Mouse (Mus musculus): Measurements from ENCODE around the gene Pde4d. TPM values are rescaled to one million over a fixed set of nuclear protein-coding genes. Genes with fewer than 3 reads are reported as not detected.

The Pde4d gene
- polyA plus RNA-seq, 1 experiment = 12.7 TPM

- TF ChIP-seq GATA1 (IDR thresholded peaks at IDR 0.05; ENCODE audit: low read length) = no peak
Measured at GRCm38 (mm10) chr13:109802201-109802600, 1352.5 kb downstream of the Pde4d start.

DNA sequence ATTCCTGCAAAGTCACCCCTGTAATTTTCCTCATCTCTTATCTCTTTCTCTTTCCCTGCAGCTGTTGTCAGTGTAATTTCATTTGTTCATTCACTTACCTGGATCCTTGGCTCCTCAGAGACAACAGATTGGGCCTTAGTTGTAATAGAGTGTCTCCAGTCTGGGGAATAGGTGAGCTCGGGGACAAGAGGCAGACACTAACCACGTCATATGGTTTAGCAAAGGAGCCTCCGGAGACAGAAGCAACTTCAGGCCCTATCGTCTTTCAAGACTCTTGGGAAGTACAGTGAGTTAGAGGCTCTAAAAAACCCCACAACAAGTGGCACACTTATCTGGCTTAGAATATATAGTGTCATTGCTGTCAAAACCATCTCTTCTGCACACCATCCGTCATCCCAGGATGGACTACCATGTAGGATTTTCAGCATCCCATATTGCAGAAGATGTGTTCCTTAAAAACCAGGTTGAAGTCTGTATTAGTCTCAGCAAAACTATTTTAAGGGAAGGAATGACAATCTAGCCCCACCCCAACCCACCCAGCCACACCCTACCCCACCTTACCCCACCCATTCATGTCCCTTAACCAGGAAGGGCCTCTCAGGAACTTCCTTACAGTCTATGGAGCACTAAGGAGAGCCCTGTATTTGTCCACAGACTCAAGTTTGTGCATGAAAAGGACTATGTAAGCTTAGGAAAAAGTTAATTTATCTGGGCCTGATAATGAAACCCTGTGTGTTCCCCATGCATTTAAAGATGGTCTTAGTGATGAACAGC lies 1356.6 kb downstream of the Pde4d start:
- TF ChIP-seq GATA1 (IDR thresholded peaks at IDR 0.05; ENCODE audit: low read length) = no peak

DNA sequence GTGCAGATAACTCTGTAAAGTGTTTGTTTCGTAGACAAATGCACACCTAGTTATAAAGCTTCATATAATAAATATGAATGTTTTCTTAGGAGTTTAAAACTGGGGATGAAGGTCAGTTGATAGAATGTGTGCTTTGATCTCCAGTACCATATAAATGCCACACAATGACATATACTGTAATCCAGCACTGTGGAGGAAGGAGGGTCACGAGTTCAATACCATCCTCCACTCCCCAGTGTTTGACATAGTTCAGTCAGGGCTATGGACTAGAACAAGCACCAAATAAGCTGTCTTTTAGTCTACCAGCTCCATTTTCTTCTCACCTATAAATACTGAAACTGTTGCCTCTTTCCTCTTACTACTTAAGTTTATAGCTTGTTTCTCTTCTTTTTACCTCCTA lies 1357.3 kb downstream of the Pde4d start:
- TF ChIP-seq GATA1 (IDR thresholded peaks at IDR 0.05; ENCODE audit: low read length) = no peak

GRCm38 (mm10) chr13:109807446-109807845 lies 1357.7 kb downstream of the Pde4d start:
- TF ChIP-seq GATA1 (IDR thresholded peaks at IDR 0.05; ENCODE audit: low read length) = no peak

GRCm38 (mm10) chr13:109808039-109808438 lies 1358.3 kb downstream of the Pde4d start:
- no peak for TF ChIP-seq GATA1 (IDR thresholded peaks at IDR 0.05; ENCODE audit: low read length)

- no peak for TF ChIP-seq GATA1 (IDR thresholded peaks at IDR 0.05; ENCODE audit: low read length)
Measured at GRCm38 (mm10) chr13:109808946-109809345, 1359.2 kb downstream of the Pde4d start.

GRCm38 (mm10) chr13:109809646-109810045 lies 1359.9 kb downstream of the Pde4d start:
- TF ChIP-seq GATA1 (IDR thresholded peaks at IDR 0.05; ENCODE audit: low read length) = no peak

GRCm38 (mm10) chr13:109813924-109814323 lies 1364.2 kb downstream of the Pde4d start:
- TF ChIP-seq GATA1 (IDR thresholded peaks at IDR 0.05; ENCODE audit: low read length) = no peak

- TF ChIP-seq GATA1 (IDR thresholded peaks at IDR 0.05; ENCODE audit: low read length) = no peak
Measured at GRCm38 (mm10) chr13:109819071-109819470, 1369.3 kb downstream of the Pde4d start.

GRCm38 (mm10) chr13:109820141-109820540 lies 1370.4 kb downstream of the Pde4d start:
- no peak for TF ChIP-seq GATA1 (IDR thresholded peaks at IDR 0.05; ENCODE audit: low read length)

DNA sequence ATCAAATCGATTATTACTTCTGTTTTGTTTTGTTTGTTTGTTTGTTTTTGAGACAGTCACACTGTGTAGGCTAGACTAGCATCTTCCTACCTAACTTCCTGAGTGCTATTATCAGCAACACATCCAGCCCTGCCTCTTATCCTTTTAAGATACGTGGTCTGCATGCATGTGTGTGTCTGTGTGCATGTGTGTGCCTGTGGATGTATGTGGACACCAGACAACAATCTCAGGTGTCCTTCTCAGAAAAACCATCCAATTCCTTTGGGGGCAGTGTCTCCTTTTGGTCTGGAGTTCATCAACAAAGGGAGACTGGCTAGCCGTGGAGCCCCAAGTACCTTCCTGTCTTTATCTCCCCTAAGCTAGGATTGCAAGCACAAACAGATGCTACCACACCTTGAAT lies 1371.1 kb downstream of the Pde4d start:
- TF ChIP-seq GATA1 (IDR thresholded peaks at IDR 0.05; ENCODE audit: low read length) = no peak

GRCm38 (mm10) chr13:109821725-109822412 lies 1372.1 kb downstream of the Pde4d start:
- no peak for TF ChIP-seq GATA1 (IDR thresholded peaks at IDR 0.05; ENCODE audit: low read length)

GRCm38 (mm10) chr13:109822413-109823298 lies 1372.9 kb downstream of the Pde4d start:
- no peak for TF ChIP-seq GATA1 (IDR thresholded peaks at IDR 0.05; ENCODE audit: low read length)

- peak; percentile 19 for TF ChIP-seq GATA1 (IDR thresholded peaks at IDR 0.05; ENCODE audit: low read length)
Measured at GRCm38 (mm10) chr13:109823307-109824031, 1373.7 kb downstream of the Pde4d start.

DNA sequence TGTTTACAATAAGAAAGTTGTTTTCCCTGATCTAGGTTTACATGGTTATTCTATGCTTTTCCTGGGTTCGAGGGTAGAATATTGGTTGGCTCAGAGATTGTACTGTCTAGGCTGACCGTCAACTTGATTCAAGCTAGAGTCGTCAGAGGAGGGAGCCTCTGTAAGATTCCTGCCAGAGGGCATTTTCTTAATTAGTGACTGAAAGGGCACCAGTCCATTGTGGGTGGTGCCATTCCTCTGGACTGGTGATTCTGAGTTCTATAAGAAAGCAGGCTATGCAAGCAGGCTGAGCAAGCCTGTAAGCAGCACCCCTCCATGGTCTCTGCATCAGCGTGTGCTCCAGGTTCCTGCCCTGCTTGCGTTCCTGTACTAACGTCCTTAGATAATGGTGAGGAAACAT lies 1376.1 kb downstream of the Pde4d start:
- no peak for TF ChIP-seq GATA1 (IDR thresholded peaks at IDR 0.05; ENCODE audit: low read length)
